Mouse (Mus musculus): ENCODE results near the gene Ppp1r36.
"Not testable (repeated sequence)": the region's sequence is repeated elsewhere in the genome, so short reads cannot be mapped to it uniquely, and the experiment has no call there.

The Ppp1r36 gene

DNA sequence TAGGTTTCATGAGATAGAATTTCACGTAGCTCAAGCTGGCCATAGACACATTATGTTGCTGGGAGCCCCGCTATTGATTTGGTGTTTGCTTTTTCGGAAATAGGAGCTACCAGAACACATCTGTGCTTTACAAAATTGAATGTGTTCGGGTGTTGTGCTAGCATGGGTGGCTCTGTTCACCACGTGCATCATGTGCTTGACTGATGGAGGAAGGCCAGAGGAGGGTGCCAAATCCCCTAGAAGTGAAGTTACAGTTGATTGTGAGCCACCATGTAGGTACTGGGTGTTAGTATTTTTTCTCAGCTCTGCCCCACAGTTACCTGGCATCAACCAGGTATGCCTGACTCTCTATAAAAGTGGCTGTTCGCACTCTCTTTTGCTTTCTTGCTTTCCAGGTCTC, 27.5 kb downstream of the Ppp1r36 start:
- DNase-seq (ENCODE audit: extremely low spot score, low read depth, low spot score), result no peak

DNA sequence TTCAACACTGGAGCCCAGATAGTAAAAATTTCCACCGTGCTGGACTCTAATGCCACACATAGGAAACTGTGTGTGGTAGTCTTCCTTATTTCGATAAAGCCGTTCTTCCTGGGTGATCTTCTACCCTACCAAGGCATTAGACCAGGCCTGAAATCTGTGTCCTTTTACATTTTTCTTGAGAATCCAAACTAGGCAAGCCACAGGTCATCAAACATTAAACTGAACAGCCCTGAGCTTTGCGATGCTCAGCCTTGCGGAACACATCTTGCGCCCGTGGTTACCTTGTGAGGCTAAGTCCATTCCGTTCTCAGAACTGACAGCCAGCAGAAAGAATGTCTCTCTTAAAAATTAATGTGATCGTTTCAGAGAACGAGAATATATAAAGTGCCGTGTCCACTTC, 28.9 kb downstream of the Ppp1r36 start:
- DNase-seq (ENCODE audit: extremely low spot score, low read depth, low spot score), result no peak

DNA sequence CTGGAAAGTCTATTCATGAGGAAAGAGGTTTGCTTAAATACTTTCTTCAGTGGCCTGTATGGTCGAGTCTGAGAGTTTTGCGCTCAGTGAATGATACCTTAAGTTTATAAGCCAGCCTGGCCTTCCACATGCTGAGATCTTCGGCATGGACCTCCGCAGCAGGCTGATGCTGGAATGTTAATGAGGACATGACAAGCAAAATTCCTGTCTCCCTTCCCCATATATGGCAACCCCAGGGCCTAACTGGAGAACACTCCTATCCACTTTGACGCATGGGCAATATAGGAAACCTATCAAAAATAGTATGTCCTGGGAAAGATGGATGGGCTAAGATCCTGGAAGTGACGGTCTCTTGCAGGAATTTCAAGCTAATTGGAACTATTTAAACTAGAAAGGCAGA, 30.8 kb downstream of the Ppp1r36 start:
- DNase-seq (ENCODE audit: extremely low spot score, low read depth, low spot score), result no peak

DNA sequence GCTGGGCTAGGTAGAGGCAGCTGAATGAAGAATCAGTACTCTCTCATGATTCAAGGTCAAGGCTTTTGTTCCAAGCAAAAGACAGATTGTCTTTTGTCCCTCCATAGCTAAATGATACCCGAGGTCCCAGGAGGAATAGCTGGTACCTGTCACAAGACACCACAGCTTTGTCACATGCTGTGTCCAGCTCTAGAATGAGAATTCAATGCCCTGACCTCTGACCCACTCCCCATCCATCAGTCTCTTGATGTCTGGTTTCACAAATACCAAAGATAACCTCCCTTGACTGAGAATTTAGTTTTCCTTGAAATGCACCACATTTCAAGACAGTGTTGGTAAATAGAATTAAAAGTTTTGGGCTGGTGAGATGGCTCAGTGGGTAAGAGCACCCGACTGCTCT, 34.9 kb downstream of the Ppp1r36 start:
- DNase-seq (ENCODE audit: extremely low spot score, low read depth, low spot score), result no peak

DNA sequence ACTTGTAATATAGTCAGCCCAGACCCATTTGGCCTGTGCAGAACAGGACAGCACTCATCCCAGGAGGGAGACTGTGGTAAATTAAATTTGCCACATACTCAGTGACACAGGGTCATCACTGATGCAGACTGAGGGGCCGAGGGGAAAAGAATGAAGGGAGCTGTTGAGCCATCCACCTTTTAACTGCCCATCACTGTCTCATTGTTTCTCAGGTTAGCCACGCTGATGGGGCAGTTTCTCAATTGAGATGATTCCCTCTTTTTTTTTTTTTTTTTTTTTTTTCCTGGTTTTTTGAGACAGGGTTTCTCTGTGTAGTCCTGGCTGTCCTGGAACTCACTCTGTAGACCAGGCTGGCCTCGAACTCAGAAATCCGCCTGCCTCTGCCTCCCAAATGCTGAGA, 41.1 kb downstream of the Ppp1r36 start:
- not testable (repeated sequence) for DNase-seq (ENCODE audit: extremely low spot score, low read depth, low spot score)

DNA sequence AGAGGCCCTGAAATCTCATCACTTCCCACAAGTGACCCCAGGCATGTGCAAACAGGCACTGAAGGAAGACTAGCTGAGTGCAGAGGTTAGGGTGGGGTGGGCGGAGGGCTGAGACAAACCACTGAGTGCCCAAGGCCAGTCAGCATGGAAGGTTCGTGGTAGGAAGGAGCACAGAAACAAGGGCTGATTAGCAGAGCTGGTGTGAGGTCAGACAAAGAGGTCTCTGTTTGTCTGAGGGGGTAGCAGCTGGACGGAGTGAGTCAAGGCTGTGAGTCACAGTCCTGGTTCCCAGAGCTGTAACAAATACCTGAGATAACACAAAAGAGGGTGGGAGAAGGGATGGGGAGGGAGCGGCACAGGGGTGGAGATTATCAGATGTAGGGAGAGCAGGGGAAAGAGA, 41.7 kb downstream of the Ppp1r36 start:
- DNase-seq (ENCODE audit: extremely low spot score, low read depth, low spot score), result no peak

DNA sequence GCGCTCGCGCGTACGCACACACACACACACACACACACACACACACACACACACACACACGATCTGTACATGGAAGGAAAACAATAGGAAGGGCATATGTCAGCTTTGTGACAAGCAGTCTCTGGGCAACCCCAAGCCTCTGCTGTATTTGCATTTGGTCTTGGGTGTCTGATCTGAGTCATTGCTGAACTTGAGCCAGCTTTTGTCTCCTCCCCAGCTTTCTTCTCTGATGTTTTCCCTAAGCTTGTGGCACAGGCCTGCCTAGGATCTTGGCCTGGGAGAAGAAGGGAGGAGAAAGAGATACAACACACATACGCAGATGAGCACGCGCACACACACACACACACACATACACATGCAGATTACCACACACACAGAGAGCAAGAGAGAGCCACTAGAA, 46.1 kb downstream of the Ppp1r36 start:
- DNase-seq (ENCODE audit: extremely low spot score, low read depth, low spot score), result no peak

DNA sequence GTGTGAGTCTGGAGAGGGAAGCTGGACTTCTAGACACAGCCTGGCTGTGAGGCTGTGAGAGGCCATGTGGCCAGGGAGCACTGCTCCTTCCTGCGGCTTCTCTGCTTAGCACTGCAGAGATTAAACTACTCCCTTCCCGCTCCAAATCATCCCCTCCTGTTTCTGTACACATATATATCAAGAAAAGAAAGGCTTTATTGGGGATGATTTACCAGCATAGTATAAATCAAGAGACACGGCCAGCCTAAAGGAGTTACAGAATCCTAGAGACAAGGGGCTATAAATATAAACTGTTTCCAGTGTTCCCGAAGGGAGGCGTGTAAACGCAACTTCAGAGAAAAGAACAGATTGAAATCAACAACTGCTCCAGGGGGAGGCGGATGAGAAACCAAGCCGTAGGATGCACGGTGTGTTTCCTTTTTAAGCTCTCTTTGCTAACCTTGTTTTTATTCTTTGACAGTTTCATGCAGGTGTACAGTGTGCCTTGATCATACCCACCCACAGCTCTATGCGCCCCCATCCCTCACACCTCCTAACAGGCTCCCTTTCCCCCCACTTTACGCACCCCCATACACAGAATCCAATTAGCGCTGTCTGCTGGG, 47.4 kb downstream of the Ppp1r36 start:
- DNase-seq (ENCODE audit: extremely low spot score, low read depth, low spot score), result no peak

DNA sequence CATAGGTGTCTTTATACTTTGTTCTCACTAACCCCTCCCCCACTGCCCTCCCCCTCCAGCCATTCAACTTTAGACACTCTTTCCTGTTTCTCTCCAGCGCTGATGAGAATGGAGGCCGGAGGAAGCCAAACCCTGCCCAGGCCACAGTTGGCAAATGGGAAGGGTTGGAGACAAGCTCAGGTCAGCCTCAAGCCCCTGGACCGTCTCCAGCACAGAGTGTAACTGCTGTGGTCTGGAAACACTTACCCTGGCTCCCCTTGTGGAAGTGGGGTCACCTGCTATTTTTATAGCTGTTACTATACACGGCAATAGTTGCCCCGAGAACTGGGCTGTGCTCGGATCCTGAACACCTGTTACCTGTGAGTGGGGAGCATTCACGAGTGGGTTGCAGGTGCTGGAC, 49.3 kb downstream of the Ppp1r36 start:
- DNase-seq (ENCODE audit: extremely low spot score, low read depth, low spot score), result no peak

DNA sequence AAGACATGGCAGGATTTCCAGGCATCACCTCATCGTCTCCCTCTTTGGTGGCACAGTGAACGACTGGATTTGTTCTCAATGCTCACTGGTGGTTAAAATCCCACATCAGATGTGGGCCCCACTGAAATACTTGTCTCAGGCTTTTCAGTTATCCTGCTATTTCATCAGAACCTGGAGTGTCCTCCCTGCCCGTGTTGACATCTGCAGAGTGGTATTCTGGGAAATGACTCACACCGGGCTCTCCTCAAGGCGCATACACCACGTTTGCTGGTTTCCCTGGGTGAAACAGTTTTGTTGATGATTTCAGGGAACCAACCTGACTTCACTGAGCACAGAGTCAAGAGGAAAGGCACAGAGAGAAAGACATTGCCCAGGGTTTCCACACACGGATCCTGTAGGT, 49.9 kb downstream of the Ppp1r36 start:
- no peak for DNase-seq (ENCODE audit: extremely low spot score, low read depth, low spot score)

DNA sequence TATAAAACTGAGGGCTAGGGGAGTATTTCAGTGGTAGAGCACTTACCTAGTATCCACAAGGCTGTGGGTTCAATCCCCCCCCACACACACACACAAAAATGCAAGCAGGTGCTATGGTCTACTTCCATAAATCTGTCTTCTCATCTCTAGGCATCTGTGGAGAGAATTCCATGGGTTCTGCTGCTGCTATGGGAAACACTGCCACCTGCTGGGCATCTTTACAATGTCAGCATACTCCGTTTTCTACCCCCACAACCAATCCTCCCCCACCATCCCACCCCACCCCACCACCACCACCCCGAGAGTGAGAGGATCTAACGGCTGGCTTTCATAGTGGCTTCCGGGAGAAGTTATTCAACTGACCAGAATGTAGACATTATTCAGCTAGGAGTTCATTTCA, 54.7 kb downstream of the Ppp1r36 start:
- DNase-seq (ENCODE audit: extremely low spot score, low read depth, low spot score), result peak; percentile 61

DNA sequence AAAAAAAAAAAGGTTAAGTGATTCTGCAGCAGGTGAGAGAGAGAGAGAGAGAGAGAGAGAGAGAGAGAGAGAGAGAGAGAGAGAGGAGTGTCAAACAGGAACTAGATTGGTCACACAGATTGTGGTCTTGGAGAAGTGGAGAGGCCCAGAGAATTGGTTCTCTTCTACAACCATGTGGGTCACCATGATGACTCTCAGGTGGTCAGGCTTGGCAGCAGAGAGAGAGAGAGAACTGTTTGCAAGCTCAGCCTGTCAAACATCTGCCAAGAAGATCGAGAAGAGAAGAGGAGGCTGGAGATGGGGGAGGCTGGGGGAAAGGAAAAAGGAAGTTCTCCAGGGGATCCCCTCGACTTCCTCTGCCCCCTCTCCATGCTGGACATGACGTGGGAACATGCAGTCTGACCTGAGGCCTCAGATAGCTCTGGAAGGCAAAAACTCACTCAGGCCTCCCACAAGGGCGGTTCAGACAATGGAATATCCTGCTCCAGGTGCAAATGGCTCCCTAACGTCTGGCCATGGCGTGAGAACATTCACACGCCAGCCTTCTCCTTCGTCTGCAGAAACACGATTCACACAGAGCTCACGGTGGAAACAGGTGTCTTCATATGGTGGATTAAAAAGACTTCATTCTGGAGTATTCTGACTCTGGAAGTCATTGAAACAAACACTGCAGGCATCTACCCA, 56.4 kb downstream of the Ppp1r36 start:
- DNase-seq (ENCODE audit: extremely low spot score, low read depth, low spot score), result no peak

DNA sequence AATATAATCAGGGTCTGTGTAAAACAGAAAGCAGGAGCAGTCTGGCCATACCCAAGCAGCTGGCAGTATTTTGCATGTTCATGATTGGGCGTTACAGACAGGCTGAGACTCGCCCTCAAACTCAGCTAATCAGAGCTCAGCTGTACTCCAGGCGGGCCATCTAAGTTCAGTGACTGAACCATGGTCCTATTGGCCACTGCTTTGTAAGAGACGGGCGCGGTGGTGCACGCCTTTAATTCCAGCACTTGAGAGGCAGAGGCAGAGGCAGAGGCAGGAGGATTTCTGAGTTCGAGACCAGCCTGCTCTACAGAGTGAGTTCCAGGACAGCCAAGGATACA, 56.9 kb downstream of the Ppp1r36 start:
- no peak for DNase-seq (ENCODE audit: extremely low spot score, low read depth, low spot score)

DNA sequence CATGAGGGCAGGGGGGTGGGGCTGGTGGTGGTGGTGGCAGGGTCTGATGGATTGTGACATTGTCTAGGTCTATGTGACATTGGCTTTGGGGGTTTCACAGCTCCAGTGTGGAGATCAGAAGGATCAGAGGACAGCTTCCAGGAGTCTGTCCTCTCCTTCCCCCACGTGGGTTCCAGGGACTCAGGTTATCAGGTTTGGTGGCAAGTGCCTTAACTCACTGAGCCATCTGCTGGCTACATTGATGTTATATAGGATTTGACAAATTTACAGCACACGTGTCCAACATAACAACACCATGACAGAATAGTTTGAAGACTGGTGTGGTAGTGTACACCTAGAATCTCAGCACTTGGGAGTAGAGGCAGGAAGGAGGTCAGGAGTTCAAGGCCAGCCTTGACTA, 57.5 kb downstream of the Ppp1r36 start:
- DNase-seq (ENCODE audit: extremely low spot score, low read depth, low spot score), result no peak

DNA sequence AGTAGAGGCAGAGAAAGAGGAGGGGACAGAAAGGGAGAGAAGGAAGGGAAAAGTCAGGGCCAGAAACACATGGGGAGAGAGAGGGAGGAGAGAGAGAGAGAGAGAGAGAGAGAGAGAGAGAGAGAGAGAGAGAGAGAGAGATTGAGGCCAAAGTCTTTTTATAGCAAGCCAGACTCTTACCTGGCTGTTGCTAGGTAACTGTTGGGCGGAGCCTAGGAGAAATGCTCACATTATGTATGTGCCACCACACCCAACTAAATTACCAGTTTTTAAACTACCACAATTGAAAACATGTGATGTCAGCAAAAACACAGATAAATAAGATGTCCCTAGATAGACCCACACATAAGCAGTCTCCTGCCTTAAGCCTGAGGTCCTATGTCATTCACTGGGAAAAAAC, 58.8 kb downstream of the Ppp1r36 start:
- no peak for DNase-seq (ENCODE audit: extremely low spot score, low read depth, low spot score)

DNA sequence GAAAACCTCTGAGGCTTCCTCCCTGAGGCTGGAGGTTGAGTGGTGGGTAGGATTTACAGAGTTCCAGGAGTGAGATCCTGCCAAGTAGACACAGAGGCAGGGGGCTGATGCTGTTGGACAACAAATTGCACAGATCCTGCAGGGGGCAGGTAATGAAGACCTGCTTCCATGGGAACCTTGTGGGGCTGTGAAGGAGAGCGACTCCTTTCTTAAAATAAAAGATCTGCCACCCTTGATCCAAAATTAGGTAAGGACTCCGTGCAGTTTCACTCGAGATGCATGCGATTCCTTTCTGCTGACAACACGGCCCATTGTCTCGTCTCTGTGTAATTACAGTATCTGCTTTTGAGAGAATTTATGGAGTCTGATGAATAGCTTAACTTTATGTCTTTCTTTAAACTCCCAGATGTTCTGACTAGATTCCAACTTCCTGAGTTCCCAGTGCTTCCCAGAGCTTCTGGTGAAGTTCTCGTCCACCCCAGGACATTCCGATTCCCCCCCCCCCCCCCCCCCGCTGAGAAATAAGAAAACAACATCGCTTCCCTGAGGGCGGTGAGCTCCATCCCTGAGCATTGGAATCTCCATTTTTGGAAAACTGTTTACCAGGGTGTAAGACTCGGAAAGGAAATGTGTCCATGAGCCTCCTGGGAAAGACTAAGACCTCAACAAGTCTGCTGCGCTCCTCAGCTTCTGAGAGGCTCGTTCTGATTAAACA, 61.1 kb downstream of the Ppp1r36 start:
- DNase-seq (ENCODE audit: extremely low spot score, low read depth, low spot score), result no peak

DNA sequence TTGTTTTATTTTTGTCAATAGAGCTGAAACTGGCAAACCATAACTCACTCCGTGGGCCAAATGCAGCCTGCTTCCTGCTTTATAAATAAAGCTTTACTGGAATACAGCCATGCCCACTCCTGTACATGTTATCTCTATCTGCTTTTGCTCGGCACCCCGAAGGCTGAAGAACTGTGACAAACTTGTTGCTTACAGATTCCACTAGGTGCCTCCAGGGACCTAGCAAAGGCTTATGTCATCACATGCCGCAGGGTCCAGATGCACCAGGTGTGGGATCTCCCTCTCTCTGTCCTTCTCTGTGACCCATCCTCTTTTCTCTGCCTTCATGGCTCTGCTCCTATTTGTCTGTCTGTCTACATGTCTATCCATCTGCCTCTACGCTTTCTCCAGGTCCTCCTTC, 61.8 kb downstream of the Ppp1r36 start:
- no peak for DNase-seq (ENCODE audit: extremely low spot score, low read depth, low spot score)

DNA sequence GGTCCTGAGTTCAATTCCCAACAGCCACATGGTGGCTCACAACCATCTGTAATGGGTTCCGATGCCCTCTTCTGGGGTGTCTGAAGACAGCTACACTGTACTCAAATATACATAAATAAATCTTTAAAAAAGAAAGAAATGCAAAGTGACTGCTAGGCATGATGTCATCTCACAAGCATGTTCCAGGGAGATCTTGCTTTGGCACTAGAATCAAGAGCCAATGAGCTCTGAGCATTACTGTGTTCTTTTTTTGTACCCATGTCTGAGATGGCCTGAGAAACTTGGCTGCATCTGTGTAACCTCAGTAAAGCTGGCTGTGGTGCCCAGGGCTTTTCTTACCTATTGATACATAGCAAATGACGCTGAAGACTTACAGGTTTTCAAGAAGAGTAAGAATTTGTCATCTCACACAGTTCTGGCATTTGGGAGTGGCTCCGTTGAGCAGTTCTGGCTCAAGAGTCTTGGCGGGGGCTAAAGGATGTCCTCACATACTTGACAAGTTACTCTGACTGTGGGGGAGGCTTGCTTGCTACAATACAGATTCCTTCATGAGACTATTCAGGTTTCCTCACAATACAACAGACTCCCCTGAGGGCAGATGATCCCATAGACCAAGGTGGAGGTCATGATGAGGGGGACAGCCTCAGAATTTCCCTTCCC, 62.6 kb downstream of the Ppp1r36 start:
- no peak for DNase-seq (ENCODE audit: extremely low spot score, low read depth, low spot score)

DNA sequence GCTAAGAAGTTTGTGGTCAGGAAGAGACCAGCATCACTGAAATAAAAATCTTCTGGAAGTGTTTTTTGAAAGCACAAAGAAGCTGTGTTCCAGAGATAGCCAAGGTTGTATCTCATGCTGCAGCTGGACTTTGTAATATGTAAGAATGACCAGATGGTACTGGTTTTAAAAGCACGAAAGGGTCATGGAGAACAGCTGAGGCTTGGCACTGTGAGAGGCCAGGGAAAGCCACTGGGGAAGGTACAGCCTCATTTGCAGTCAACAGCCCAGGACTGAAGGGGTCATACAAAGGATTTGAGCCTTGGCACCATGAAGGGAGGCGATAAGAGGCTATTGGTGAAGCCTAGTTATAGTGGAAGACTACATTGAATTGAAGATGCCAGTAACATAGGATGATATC, 65.1 kb downstream of the Ppp1r36 start:
- no peak for DNase-seq (ENCODE audit: extremely low spot score, low read depth, low spot score)

DNA sequence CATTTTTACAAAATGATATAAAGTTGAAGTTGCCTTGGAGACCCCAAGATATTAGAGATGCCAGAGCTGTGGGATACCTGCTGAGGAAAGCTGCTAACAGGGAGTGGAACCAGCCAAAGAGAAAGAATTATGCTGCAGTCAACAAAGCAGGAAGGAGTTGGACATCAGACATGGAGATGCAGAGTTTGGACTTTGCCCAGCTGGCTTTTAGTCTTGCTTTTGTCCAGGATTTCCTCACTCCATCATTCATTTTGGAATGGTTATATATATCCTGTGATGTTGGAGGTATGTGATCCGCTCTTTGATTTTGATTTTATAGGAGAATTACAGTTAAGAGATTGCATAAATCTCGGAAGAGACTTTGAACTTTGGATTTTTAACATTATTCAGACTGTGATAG, 65.6 kb downstream of the Ppp1r36 start:
- no peak for DNase-seq (ENCODE audit: extremely low spot score, low read depth, low spot score)

DNA sequence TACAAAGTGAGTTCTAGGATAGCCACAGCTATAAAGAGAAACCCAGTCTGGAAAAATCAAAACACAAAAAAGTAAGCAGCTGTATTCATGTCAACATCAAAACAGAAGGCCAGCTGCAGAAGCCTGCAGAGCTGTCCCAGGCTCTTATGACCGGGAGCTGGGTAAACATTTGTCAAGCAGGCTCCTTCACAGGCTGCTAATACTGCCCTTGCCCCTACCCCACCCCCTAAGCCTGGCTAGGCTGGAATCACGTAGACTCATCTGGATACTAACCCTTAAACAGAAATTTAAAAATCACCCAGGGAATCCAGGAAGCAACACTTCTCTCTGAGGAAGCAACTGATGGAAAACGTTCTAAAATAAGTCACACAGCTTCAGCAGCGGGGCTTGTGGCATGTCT, 67.5 kb downstream of the Ppp1r36 start:
- no peak for DNase-seq (ENCODE audit: extremely low spot score, low read depth, low spot score)

DNA sequence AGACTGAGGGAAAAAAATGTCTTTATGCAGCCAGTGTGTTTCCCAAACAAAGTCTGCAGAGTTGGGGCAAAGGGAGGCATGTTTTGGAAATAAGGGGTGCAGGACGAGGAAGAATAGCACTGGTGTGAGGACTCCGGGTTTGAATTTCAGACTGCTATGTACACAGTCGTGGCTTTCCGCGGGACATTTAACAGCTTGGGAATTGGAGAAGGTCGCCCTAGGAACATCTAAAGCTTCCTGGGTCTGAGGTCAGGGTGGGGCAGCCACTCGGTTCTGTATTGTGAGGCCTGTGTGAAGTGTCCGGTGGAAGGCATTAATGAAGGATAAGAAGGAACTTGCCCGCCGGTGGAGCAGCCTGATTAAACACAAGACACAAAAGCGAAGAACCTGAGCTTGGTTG, 68.0 kb downstream of the Ppp1r36 start:
- DNase-seq (ENCODE audit: extremely low spot score, low read depth, low spot score), result no peak
